Mouse (Mus musculus) embryonic facial prominence, embryonic 10.5 days (tissue): ENCODE results near the gene Srp54a. TPM values are rescaled to one million over a fixed set of nuclear protein-coding genes. Genes with fewer than 3 reads are reported as not detected.
"Not testable (repeated sequence)": the region's sequence is repeated elsewhere in the genome, so short reads cannot be mapped to it uniquely, and the experiment has no call there.

ENCODE experiments used
- DNase-seq: peaks from one replicate; pipeline ENCODE4 v3.0.0-alpha.2; 2017; ENCODE audit warnings: low spot score
- H3K27ac ChIP-seq: fragments of 300-500 bp; sonication (generic); replicated peaks from 2 replicates; pipeline ENCODE4 v1.5.1; 2016; ENCODE audit warnings: mild to moderate bottlenecking
- H3K27me3 ChIP-seq: fragments of 300-500 bp; sonication (generic); replicated peaks from 2 replicates; pipeline ENCODE4 v1.6.1; 2016; ENCODE audit warnings: low read depth, mild to moderate bottlenecking; ENCODE audit not compliant: poor library complexity, severe bottlenecking
- H3K36me3 ChIP-seq: fragments of 300-500 bp; sonication (generic); replicated peaks from 2 replicates; pipeline ENCODE4 v1.6.1; 2016; ENCODE audit warnings: mild to moderate bottlenecking, moderate library complexity
- H3K4me1 ChIP-seq: fragments of 300-500 bp; sonication (generic); 2 replicates; pipeline ENCODE4 v1.6.1; 2016
- H3K4me3 ChIP-seq: fragments of 300-500 bp; sonication (generic); 2 replicates; pipeline ENCODE4 v1.5.1; 2016; ENCODE audit warnings: mild to moderate bottlenecking, moderate library complexity
- H3K9me3 ChIP-seq: fragments of 300-500 bp; sonication (generic); 2 replicates; pipeline ENCODE4 v1.6.1; 2016; ENCODE audit warnings: mild to moderate bottlenecking
- WGBS: fragments of 180-500 bp; shearing (Covaris S2); methylation state at CpG from one replicate; pipeline ENCODE4 v1.1.7; 2016; 5-methylcytosine and 5-hydroxymethylcytosine counted together
- polyA plus RNA-seq: library from polyadenylated mRNA; unstranded; fragments of >200 nt; fragmentation: Nextera tagmentation; extraction: Ambion mirVana; gene quantifications from 2 replicates; pipeline ENCODE4 v1.2.1, GENCODE M21; 2016

Gene Srp54a
- 144 and 156 TPM in 2 replicates for polyA plus RNA-seq

- under 1% methylated on average over 60 of the region's 60 CpGs for WGBS
- not testable (repeated sequence) for H3K9me3 ChIP-seq
- peak; percentile 97 for DNase-seq
Observed at GRCm38 (mm10) chr12:55079726-55080600, at the start of gene Srp54a, which contains the start of gene 2700097O09Rik. TSS of gene Srp54a (plus strand) at chr12:55080262. TSS of gene 2700097O09Rik (minus strand) at chr12:55080110.

GRCm38 (mm10) chr12:55041011-55041410 is 39.1 kb upstream of the Srp54a start:
- H3K9me3 ChIP-seq: no peaks in the 10 kb centered on the region
- H3K27ac ChIP-seq: no peak overlapping the region
- peaks cover 20% of the 10 kb centered on the region for H3K36me3 ChIP-seq
- no peak overlapping the region for H3K4me3 ChIP-seq
- WGBS: 81% methylated on average over 15 of the region's 15 CpGs
- H3K4me1 ChIP-seq: no peaks in the 10 kb centered on the region
- no peaks in the 10 kb centered on the region for H3K27me3 ChIP-seq
- no peak for DNase-seq

More at GRCm38 (mm10) chr12:55079726-55080600, at the start of gene Srp54a, which contains the start of gene 2700097O09Rik:
- H3K27me3 ChIP-seq, H3K36me3 ChIP-seq, H3K4me1 ChIP-seq: not testable (repeated sequence)
- Histone ChIP-seq H3K27ac (peak within 1 kb of the TSS; percentile 85), H3K4me3 (peak within 1 kb of the TSS; percentile 78)

- no peaks in the 10 kb centered on the region for H3K4me1 ChIP-seq
- H3K27me3 ChIP-seq: no peaks in the 10 kb centered on the region
- WGBS: 95% methylated on average over 8 of the region's 8 CpGs
- no peaks in the 10 kb centered on the region for H3K9me3 ChIP-seq
- H3K4me3 ChIP-seq: no peak overlapping the region
- no peak for DNase-seq
- no peak overlapping the region for H3K27ac ChIP-seq
- peaks cover 38% of the 10 kb centered on the region for H3K36me3 ChIP-seq
Observed at GRCm38 (mm10) chr12:55049731-55050353, 30.2 kb upstream of the Srp54a start.

- Histone ChIP-seq H3K4me3 (no peak overlapping the region), H3K27me3 (no peaks in the 10 kb centered on the region), H3K4me1 (no peaks in the 10 kb centered on the region), H3K27ac (no peak overlapping the region), H3K36me3 (peaks cover 29% of the 10 kb centered on the region), H3K9me3 (no peaks in the 10 kb centered on the region)
- 92% methylated on average over 8 of the region's 8 CpGs for WGBS
- no peak for DNase-seq
Observed at GRCm38 (mm10) chr12:55051210-55052173, 28.6 kb upstream of the Srp54a start.

GRCm38 (mm10) chr12:55053267-55053666 is 26.8 kb upstream of the Srp54a start:
- 91% methylated on average over 7 of the region's 7 CpGs for WGBS
- H3K4me1 ChIP-seq: no peaks in the 10 kb centered on the region
- no peak for DNase-seq
- no peak overlapping the region for H3K27ac ChIP-seq
- peaks cover 31% of the 10 kb centered on the region for H3K36me3 ChIP-seq
- no peaks in the 10 kb centered on the region for H3K9me3 ChIP-seq
- H3K4me3 ChIP-seq: no peak overlapping the region
- no peaks in the 10 kb centered on the region for H3K27me3 ChIP-seq

- 87% methylated on average over 2 of the region's 2 CpGs for WGBS
- no peaks in the 10 kb centered on the region for H3K27me3 ChIP-seq
Observed at GRCm38 (mm10) chr12:55054551-55055241, 25.4 kb upstream of the Srp54a start.

GRCm38 (mm10) chr12:55056703-55057102 is 23.4 kb upstream of the Srp54a start:
- DNase-seq: no peak
- H3K27me3 ChIP-seq: no peaks in the 10 kb centered on the region
- no peak overlapping the region for H3K27ac ChIP-seq
- WGBS: 85% methylated on average over 2 of the region's 2 CpGs
- no peak overlapping the region for H3K4me3 ChIP-seq
- no peaks in the 10 kb centered on the region for H3K9me3 ChIP-seq
- H3K4me1 ChIP-seq: no peaks in the 10 kb centered on the region
- peaks cover 47% of the 10 kb centered on the region for H3K36me3 ChIP-seq

More at GRCm38 (mm10) chr12:55054551-55055241, 25.4 kb upstream of the Srp54a start:
- Histone ChIP-seq H3K9me3 (no peaks in the 10 kb centered on the region), H3K36me3 (peaks cover 34% of the 10 kb centered on the region), H3K4me1 (no peaks in the 10 kb centered on the region), H3K27ac (no peak overlapping the region), H3K4me3 (no peak overlapping the region)
- no peak for DNase-seq

- Histone ChIP-seq H3K27me3 (no peaks in the 10 kb centered on the region), H3K9me3 (no peaks in the 10 kb centered on the region), H3K27ac (no peak overlapping the region), H3K36me3 (peaks cover 43% of the 10 kb centered on the region), H3K4me3 (no peak overlapping the region), H3K4me1 (no peaks in the 10 kb centered on the region)
- no peak for DNase-seq
- WGBS: 73% methylated on average over 6 of the region's 6 CpGs
Observed at GRCm38 (mm10) chr12:55058865-55059615, 21.0 kb upstream of the Srp54a start.

GRCm38 (mm10) chr12:55059812-55060211 is 20.2 kb upstream of the Srp54a start:
- Histone ChIP-seq H3K4me1 (no peaks in the 10 kb centered on the region), H3K27ac (no peak overlapping the region), H3K9me3 (no peaks in the 10 kb centered on the region), H3K4me3 (no peak overlapping the region), H3K27me3 (no peaks in the 10 kb centered on the region), H3K36me3 (peaks cover 48% of the 10 kb centered on the region)
- no peak for DNase-seq
- WGBS: 74% methylated on average over 3 of the region's 3 CpGs

GRCm38 (mm10) chr12:55060212-55060898 is 19.7 kb upstream of the Srp54a start:
- no peaks in the 10 kb centered on the region for H3K4me1 ChIP-seq
- H3K27ac ChIP-seq: no peak overlapping the region
- no peak for DNase-seq
- H3K27me3 ChIP-seq: no peaks in the 10 kb centered on the region
- H3K4me3 ChIP-seq: no peak overlapping the region
- H3K9me3 ChIP-seq: no peaks in the 10 kb centered on the region
- 88% methylated on average over 6 of the region's 6 CpGs for WGBS
- peaks cover 48% of the 10 kb centered on the region for H3K36me3 ChIP-seq

- peaks cover 44% of the 10 kb centered on the region for H3K36me3 ChIP-seq
- no peaks in the 10 kb centered on the region for H3K9me3 ChIP-seq
- no peaks in the 10 kb centered on the region for H3K4me1 ChIP-seq
- whole genome bisulfite sequencing: 94% methylated on average over 10 of the region's 10 CpGs
- no peak overlapping the region for H3K4me3 ChIP-seq
- no peaks in the 10 kb centered on the region for H3K27me3 ChIP-seq
- no peak overlapping the region for H3K27ac ChIP-seq
- DNase-seq: no peak
Observed at GRCm38 (mm10) chr12:55061006-55061405, 19.1 kb upstream of the Srp54a start.
